Mouse (Mus musculus): ENCODE measurements around the gene Dbp.
A peak's percentile ranks its signal among the peaks of the same experiment; 100 is the strongest.

The Dbp gene

DNA sequence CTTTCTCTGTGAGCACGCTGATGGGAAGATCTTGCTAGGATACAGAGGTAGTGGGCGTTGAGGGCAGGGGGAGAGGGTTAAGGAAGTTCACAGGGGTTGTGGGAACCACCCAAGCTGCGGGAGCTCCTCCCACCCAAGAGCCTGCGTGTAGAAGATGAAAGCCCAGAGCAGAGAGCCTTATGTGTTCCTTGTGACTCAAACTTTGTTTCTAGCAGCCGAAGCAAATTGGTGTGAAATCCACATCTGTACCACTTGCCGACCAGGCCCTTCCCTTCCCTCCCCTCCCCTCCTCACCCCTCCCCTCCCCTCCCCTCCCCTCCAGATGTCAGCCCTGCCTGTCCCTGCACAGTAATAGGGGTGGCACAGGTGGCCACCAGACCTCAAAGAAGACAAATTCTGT, 9.8 kb upstream of the Dbp start:
- DNase-seq (ENCODE audit: low read depth): no peak

DNA sequence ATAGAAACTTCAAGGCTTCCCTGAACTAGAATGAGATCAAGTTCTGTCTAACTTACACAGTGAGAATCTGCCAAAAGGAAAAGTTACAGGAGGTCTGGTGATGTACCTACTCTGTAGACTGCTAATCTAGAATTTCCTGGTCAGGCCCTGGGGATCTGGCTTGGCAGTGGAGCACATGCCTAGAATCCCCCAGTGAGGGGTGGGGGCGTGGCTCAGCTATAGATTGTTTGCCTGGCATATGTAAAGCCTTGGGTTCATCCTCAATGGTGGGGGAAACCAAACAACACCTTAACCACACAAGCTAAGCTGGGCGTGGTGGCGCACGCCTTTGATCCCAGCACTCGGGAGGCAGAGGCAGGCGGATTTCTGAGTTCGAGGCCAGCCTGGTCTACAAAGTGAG, 7.0 kb upstream of the Dbp start:
- DNase-seq (ENCODE audit: low read depth): no peak

DNA sequence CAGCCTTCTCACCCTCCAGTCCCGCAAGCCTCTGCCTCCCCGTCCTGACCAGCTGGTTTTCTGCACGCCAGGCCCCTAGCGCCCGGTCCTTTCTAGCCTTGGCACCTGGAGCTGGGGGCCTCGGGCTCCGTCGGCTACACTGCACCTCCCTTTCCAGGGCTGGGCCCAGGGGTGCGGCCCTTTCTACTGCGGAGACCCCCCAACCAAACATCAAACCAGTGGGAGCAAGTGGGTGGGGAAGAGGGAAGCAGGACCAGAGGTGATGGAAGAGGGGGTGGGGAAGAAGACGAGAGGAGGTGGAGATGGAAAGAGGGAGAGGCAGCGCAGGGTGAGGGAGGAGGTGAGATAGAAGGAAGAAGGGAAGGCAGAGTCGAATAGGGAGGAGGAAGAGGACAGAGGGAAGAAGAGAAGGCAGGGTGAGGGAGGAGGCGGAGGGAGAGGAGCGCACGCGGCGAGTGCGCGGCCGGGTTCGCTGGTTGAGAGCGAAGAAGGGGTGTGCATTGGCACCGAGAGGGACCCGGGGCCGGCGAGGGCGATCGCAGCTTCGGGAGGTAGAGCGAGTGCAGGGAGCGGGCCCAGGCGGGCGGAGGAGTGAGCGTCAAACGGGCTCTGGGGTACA, 5.3 kb upstream of the Dbp start, which contains the start of gene Car11:
TSS of gene Car11 (plus strand) at position 321 of the 619 bp plus-strand sequence.
- no peak for DNase-seq (ENCODE audit: low read depth)

DNA sequence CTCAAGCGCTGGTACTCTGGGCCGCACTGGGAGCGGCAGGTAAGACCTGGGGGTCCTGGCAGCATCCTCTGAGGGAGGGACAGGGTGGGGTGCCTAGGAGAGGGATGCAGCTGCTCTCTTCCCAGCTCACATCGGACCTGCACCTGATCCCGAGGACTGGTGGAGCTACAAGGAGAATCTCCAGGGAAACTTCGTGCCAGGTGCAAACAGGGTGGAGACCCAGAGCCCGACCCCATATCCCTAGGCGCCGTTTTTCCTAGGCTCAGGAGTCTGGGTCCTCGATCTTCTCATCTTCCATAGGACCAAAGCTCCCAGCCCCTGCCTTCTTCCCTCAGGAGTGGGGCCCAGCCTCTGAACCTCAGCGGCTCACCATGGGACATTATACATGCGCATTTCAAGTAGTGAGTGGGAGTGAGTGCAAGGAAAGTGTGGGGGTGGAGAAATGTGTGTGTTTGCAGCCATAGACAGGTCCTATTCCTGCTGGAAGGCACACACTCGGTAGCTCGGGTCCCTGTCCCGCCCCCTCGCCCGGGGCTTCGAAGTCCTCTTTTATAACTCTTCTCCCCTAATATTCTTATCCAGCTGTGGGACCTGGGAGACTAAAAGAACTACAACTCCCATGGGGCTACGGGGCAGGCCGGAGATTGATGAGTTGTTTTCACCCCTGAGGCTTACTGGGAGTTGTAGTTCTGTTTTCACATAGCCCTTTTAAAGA, 4.4 kb upstream of the Dbp start:
- no peak for DNase-seq (ENCODE audit: low read depth)

DNA sequence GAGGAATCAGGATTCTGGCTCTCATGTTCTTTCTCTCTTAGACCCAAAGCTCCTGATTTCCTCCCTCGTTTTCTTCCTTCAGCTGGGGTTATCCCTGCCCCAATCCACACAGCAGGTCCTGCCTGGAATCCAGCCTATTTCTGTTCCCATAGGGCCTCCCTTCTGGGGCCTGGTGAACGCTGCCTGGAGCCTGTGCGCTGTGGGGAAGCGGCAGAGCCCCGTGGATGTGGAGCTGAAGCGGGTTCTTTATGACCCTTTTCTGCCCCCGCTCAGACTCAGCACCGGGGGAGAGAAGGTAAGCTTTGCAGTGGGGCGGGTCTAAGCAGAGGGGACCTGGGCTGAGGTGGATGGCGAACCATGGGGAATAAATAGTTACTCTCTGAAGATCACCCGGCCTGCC, 3.8 kb upstream of the Dbp start:
- DNase-seq (ENCODE audit: low read depth): no peak

DNA sequence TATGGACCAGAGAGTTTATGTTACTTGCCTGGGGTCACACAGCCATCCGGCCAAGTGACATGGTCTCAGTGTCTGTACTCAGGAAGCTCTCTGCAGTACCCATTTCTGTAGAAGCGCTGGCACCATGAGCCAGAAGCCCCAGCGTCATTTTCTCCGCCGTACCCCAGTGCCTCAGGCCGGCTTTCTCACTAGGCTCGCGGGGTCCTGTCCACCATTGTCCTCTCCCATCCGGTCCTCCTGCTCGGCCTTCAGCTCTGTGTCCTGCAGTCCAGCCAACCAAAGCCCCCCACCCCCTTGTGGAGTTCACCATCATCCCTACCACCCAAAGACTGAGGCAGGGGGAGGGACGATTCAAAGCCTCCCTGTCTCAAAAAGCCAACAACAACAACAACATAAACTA, 3.3 kb upstream of the Dbp start:
- no peak for DNase-seq (ENCODE audit: low read depth)

DNA sequence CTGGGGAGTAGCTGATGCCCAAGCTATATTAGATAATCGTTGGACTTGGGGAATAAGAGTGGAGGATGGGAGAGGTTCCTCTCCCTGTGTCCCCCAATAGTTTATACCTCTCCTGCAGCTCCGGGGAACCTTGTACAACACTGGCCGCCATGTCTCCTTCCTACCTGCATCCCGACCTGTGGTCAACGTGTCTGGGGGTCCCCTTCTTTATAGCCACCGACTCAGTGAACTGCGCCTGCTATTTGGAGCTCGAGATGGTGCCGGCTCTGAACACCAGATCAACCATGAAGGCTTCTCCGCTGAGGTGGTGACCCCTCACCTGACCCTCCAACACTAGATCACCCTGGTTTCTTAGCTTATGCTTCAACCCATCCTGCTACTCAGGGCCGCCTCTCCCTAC, 2.6 kb upstream of the Dbp start:
- no peak for DNase-seq (ENCODE audit: low read depth)

DNA sequence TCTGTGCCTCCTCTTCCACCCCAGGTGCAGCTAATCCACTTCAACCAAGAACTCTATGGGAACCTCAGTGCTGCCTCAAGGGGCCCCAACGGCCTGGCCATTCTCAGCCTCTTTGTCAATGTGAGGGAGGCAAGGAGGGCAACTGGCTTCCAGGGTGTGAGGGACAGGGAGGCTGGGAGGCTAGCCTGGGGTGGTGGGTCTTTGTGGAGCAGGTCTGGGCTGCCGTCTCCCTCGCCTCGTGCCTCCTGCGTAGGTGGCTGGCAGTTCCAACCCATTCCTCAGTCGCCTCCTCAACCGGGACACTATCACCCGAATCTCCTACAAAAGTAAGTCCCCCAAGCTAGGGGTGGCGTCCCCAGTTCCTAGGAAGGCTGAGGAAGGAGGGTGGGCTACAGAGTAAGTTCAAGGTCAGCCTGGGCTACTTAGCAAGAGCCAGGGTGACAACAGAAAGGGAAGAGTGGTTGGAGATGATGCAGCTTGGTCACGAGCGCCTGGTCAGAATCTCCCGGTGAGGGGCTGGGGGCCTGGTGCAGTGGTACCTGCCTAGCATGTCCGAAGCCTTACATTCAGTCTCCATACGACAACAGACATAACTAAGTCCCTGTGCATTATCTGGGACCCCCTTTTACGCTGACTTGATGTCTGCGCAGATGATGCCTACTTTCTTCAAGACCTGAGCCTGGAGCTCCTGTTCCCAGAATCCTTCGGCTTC, 1.9 kb upstream of the Dbp start:
- DNase-seq (ENCODE audit: low read depth): no peak

DNA sequence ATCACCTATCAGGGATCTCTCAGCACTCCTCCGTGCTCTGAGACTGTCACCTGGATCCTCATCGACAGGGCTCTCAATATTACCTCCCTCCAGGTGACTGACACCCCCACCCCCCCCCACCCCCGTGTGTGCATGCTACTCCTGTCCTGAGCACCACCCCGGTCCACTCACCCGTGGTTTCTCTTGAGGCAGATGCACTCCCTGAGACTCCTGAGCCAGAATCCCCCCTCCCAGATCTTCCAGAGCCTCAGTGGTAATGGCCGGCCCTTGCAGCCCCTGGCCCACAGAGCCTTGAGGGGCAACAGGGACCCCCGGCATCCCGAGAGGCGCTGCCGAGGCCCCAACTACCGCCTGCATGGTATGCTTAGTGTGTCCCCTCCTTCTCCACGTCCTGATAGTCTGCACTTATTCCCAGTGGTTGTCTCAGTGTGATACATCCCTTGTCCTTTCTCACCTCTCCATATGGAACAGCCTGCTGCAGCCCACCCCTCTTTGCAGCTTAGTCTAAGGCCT, 1.3 kb upstream of the Dbp start:
- DNase-seq (ENCODE audit: low read depth): no peak

DNA sequence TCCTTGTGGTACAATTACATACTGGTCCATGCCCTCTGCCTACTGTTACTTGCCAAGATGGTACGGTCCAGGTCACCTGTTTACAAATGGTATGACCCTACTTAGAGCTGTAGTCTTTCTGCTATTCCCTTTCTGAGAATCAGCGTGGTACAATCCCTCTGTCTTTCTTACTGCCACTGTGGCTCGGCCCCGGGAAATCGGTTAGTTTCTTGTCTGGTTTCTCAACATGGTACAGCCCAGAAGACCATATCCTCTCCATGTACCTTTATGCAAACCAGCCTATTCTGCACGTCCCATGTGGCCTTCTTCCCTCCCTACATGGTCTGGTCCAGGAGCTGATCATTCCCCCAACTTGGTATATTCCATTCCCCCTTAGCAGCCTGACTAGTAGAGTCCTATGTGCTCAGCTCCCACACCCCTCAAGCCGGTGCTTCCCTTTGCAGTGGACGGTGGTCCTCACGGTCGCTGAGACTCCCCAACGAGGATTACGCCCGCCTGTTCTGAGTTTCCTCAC, 785 bp upstream of the Dbp start:
- DNase-seq (ENCODE audit: low read depth): peak; percentile 80

DNA sequence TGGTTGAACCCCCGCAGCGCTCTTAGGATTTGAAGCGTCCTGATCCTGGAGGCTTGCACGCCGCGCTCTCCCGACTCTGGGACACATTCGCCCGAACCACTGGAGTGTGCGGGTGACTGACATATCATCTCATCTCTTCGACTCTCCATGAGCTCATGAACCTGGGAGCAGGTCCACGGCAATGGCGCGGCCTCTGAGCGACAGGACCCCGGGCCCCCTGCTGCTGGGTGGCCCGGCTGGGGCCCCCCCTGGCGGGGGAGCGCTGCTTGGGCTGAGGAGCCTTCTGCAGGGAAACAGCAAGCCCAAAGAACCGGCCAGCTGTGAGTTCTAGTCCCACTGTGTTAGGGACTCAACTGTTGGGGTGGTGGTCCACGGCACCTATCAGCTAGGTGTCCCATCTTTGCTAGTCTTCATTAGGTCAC, 566 bp downstream of the Dbp start:
- DNase-seq (ENCODE audit: low read depth): no peak

DNA sequence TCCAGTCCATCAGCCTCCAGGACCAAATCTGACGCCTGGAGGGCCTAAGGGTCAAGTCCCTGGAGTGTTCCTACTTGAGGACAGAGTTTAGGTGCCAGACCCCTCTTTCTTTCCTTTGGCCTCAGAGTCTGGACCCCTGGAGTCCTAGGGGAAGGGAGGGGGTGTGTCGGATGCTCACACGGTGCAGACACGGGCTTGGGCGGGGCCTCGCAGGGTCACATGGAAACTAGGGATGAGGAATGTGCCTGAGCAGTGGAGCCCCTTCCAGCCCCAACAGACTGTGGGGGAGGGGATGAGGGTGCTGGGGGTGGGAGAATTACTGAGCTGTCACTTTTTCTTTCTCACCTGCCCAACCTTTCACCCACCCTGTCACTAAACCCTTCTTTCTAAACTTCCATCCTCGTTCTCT, 989 bp downstream of the Dbp start:
- no peak for DNase-seq (ENCODE audit: low read depth)

DNA sequence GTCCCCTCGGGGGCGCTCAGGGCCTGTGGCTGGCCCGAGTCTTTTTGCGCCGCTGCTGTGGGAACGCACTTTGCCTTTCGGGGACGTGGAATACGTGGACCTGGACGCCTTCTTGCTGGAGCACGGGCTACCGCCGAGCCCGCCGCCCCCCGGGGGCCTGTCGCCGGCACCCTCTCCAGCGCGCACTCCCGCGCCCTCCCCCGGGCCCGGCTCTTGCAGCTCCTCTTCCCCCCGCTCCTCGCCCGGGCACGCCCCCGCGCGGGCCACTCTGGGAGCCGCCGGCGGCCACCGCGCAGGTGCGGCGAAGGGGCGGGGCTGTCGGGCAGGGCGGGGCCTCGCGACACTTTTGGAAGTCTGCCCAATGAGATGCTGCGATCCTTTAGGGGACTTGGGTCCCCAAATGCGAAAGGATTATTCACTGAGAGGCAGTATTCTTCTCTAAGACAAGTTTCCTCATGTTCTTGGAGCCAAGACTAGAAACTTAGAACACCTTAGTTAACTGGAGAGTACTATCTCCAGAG, 1.9 kb downstream of the Dbp start:
- DNase-seq (ENCODE audit: low read depth): peak; percentile 74

DNA sequence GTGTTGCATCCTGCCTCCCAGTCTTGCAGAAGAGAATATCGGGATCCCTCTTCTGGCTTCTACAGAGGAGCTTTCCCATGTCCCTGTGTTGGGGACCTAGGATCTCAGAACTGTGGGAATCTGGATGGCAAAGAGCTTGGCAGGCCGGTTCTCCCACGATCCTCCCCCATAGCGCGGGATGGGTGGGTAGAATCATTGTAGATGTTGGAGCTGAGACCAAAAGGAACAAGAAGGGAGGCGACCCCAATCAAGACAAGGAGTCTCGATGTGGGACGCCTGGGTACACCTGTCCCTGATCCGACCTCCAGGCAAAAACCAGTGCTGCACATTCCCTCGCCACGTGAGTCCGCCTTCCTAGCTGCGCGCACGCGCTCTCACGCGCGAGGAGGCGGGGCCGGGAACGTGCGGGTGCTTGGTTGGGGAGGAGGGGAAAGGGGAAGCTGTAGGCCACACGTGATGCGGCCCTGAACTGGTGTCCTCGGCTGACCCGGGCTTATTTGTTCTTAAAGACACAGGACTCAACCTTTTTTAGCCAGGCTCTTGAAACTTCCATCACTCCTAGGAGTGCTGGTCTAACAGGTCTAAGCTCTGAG, 2.6 kb downstream of the Dbp start:
- DNase-seq (ENCODE audit: low read depth): peak; percentile 79

DNA sequence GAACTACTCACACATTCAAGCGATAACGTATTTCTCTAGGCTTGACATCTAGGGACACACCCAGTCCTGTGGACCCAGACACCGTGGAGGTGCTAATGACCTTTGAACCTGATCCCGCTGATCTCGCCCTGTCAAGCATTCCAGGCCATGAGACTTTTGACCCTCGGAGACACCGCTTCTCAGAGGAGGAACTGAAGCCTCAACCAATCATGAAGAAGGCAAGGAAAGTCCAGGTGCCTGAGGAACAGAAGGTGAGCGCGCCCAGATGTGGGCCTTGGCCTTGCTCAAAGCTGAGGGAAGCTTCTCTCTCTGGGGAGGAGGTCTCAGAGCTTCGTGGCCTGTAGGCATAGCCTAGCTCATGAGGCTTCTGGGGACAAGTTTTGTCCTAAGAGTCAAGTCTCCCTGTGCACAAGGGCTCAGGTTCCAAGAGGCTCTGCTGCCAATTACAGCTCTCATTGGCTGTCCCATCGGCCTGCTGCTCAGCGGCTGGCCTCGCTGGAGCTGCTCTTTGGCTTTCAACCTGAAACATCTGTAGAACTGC, 3.4 kb downstream of the Dbp start:
- DNase-seq (ENCODE audit: low read depth): no peak

DNA sequence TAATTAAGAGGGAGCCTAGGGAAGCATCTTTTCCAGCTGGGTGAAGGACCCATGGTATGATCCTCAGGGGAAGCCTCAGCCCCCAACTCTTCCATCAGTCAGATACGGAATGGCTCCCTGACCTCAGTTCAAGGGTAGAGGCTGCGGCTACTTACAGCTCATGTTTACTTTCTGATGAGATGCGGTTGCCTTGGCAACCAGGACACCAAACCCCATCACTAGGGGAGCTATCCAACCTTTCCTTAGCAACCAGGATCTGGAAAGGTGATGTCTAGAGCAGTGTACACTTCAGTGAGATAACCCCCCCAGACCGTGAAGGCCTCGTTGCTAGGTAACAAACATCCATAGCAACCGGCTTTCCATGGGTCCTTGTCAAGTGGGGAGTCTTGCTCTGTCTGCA, 4.1 kb downstream of the Dbp start:
- DNase-seq (ENCODE audit: low read depth): no peak

DNA sequence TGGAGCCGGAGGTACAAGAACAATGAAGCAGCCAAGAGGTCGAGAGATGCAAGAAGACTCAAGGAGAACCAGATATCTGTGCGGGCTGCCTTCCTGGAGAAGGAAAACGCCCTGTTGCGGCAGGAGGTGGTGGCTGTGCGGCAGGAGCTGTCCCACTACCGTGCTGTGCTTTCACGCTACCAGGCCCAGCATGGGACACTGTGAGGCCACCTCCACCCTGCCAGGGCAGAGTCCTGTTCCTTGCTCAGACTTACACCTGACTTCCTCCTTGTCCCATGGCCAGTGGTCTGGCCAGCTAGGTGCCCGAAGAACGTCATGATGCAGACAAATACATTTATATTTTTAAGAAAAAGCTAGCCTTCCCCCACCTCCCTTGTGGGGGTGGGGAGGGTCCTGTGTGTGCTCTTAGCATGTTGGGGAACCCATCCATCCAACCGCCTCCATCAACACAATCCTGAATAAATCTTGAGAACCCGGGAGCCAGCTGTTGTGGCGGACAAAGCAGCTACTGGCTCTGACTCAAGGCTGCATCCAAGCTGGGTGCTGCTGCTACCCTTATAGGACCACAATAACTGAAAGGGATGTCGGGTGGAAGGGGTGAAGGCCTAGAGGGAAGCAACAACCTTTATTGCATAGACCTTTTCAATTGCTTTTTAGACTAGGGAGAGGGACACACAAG, 4.9 kb downstream of the Dbp start:
- DNase-seq (ENCODE audit: low read depth): no peak

DNA sequence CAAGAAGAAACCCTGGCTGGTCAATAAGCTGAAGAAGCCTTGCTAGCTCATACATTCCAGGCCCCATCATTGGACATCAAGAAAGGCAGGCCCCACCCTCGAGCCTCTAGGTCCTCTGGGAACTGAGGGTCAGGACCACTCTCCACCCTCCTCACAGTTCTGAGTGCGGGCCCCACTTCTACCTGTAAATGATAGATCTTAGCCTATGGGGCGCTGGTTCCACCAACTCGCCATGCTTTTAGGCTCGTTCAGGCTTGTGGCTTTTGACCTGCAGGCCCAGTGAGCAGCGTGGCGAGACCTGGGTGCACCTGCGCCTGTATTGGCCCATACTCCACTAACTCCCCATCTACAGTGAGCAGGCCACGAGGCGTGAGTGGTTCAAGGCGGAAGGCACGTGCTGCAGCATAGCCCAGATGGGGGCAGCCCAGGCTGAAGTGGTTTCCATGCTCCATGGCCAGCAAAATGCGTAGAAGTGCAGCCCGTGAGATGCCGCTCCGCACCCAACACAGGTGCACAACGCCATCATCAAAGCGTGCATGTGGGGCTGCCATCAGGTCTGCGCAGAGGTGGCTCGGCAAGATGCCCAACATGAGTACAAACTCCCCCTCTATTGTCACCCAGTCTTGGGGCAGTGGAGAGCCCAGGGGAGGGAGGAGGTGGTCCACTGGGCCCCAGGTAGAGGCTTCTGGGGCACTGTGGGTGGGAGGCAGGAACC, 5.7 kb downstream of the Dbp start:
- no peak for DNase-seq (ENCODE audit: low read depth)

DNA sequence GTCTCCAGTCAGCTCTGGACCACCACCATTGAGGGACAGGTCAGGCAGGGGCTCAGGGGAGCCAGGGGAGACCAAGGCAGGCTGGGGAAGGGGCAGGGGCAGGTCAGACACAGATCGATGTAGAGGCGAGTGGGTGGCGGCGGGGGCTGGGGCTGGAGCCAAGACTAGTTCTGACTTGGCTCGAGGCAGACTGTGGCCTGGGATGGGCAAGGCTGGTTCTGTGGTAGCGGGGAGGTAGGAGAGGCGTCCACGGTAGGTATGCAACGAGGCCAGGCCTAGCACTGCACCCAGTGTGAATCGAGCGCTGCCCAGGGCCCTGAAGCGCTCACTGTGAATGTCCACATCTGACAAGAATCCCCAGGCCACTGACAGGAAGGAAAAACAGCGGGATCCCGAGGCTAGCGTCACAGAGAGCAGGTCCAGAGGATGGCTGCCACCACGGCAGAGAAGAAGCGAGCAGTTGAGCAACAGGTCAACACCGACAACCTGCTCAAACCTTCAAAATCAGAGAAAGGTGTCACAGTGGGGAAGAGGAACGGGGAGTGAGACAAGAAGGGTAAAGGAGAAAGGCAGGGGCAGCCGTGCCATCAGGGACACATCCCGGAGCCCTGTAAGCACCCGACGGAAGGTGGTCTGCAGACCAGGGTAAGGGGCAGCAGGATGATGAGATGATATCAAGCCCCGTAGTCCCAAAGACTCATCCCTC, 6.6 kb downstream of the Dbp start:
- no peak for DNase-seq (ENCODE audit: low read depth)

Measured in c-Kit-positive CD71-positive TER-119-negative erythroid progenitor cells, embryonic 14.5 days (primary cell).